Mouse (Mus musculus): ENCODE results near the gene Rock2. TPM values are rescaled to one million over a fixed set of nuclear protein-coding genes. Genes with fewer than 3 reads are reported as not detected.
"Not testable (repeated sequence)": the region's sequence is repeated elsewhere in the genome, so short reads cannot be mapped to it uniquely, and the experiment has no call there.

The Rock2 gene
- total RNA-seq, 1 experiment from 2014 or later, result 78.2 TPM

- ATAC-seq (replicated peaks; ENCODE audit: low read depth, poor library complexity, severe bottlenecking), result no peak
Observed at GRCm38 (mm10) chr12:16994291-16994690, 99.6 kb downstream of the Rock2 start.

GRCm38 (mm10) chr12:16996281-16996680 is 101.6 kb downstream of the Rock2 start:
- ATAC-seq (replicated peaks; ENCODE audit: low read depth, poor library complexity, severe bottlenecking), result no peak

DNA sequence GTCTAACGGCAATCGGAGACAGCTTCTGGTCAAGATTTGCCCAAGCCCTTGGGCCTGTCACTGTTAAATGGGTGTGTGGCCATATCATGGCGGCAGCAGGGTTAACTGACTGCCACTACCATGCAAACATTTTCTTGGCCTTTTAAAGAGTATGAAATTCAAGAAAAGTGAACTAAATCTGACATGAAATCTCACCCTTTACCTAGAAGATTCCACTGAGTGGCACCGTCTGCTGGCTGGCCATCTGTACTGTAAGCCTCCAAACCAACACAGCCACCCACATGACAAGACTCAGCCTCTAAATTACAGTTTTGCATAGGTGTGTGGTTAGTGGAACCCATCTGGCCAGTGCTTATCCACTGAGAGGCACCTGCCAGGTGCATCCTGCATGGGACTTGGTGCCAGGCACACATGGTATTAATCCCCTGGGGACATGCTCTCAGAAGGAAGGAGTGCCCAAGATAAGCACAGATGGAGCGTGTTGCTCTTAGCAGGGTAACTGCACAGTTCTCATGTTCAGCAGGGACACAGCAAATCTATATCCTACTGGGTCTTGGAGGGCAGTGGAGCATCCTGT is 102.3 kb downstream of the Rock2 start:
- no peak for ATAC-seq (replicated peaks; ENCODE audit: low read depth, poor library complexity, severe bottlenecking)

DNA sequence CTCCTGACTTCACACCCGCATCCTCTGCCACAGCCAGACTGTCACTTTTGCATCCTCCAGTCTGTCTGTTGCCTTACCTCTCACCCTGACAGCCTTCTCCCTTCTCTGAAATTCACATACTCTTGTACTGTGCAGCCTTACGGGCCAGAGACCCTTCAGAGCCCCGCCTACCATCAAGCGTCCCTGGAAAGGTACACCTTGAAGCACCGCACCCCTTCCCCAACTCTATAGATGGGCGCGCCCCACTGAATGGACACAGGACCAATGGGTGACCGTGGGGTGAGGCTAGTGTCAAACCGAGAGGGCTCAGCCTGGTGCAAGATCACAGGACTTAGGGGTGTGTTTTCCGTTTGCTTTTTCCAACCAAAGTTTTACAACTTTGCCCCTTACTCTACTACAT is 104.5 kb downstream of the Rock2 start:
- no peak for ATAC-seq (replicated peaks; ENCODE audit: low read depth, poor library complexity, severe bottlenecking)

DNA sequence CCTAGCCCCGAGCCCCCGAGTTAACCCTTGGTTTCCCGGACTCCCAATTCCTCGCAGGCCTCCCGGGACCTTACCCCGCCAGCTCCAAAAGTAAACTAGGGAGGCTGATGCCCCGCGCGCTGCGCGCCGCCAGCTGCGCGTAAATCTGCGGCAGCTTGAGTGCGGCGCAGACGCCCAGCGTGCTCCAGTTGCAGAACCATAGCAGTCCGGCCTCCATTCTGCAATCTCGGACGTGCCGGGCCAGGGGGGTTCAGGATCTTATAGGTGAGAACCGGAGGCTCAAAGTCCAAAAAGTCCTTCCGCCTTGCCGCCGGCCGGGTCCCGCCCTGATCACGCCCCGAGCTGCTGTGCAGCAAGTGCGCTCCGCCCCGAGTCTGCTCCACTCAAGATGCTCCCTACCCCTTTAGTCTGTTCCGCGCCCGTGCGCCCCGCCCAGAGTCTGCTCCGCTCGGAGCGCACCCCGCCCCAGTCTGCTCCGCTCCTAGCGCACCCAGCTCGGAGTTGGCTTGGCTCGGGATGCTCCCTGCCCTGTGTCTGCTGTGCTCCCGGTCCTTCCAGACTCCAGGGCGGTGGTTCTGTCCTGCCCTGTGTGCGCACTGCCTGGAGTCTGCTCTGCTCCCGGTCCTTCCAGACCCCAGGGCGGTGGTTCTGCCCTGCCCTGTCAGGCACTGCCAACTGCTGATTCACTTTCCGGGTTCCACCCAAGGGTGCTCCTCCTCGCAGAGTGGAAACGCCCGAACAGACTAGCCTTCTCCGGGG is 105.2 kb downstream of the Rock2 start, which contains the start of gene Pqlc3:
Gene Pqlc3, minus strand, starts transcription at position 670 of the 759 bp plus-strand sequence.
- ATAC-seq (replicated peaks; ENCODE audit: low read depth, poor library complexity, severe bottlenecking), result peak; percentile 90

GRCm38 (mm10) chr12:17000628-17001027 is 105.9 kb downstream of the Rock2 start:
- ATAC-seq (replicated peaks; ENCODE audit: low read depth, poor library complexity, severe bottlenecking), result peak; percentile 60

DNA sequence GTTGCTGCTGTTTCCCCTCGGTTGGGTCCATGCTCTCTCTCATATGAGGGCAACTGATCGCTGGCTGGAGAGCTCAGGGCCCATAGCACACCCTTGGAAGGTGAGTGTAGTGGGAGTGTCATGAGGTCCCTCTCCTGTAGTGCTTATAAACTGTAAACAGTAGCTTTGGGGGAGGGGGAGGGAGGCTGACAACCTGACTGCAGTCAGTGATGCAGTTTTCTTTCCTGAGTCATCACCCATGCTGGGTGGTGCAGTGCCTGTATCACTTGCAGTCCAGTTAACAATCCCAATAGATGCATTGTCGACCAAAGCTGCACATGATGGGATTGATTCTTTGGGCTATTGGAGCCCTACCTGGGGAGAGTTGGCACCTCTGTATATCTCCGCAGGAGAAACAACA is 106.5 kb downstream of the Rock2 start:
- ATAC-seq (replicated peaks; ENCODE audit: low read depth, poor library complexity, severe bottlenecking), result no peak

DNA sequence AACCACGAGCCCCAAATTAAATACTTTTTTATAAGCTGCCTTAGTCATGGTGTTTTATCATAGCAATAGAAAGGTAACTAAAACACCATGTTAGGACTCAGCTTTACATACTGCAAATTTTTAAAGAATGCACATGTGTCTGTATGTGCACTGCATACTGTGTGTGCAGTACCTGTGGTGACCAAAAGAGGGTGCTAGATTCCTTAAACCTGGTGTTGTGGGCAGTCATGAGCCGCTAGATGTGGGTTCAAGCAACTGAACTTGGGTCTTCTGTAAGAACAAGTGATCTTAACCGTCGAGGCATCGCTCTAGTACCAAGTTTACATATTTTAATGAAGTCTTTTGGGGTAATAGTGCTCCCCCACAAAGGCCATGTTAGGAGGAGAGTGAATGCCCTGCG is 114.8 kb downstream of the Rock2 start:
- no peak for ATAC-seq (replicated peaks; ENCODE audit: low read depth, poor library complexity, severe bottlenecking)

DNA sequence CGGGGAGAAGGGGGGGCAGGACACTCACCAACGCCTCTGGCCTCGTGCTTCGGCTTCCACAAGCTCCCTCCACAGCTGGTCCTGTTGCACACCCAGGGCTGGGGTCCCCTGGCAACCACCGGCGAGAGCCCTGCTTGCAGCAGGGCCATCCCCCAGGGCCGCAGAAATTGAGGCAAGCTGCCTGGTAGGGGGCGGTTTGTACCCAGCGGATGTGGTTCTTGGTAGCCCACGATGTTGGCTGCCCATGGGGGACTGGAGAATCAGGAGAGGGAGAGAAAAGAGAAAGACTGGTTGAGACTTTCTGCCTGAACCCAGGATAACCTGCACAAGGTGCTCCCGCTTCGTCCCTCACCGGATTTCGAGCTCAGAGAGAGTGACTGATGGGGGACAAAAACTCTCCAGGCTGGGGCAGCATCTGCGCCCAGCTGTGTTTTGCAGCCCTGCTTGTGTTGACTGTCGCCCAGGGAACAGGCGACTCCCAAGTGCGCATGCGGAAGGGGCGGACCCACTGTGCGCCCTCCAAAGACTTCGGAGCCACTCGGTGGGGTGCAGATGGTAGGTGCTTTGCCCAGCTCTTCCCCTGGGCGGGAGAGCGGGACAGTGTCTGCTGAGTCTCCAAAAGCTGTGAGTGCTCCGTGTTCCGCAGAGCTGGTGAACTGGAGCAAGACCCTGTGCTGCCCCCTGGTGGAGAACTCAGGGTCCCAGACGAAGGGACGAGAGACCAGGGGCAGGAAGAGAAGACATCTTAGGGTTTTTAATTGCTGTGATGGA is 116.6 kb downstream of the Rock2 start, which contains the start of gene 2410004P03Rik:
Gene 2410004P03Rik, minus strand, starts transcription at position 628 of the 771 bp plus-strand sequence.
- ATAC-seq (replicated peaks; ENCODE audit: low read depth, poor library complexity, severe bottlenecking), result peak; percentile 93

- no peak for ATAC-seq (replicated peaks; ENCODE audit: low read depth, poor library complexity, severe bottlenecking)
Observed at GRCm38 (mm10) chr12:17012067-17012899, 117.6 kb downstream of the Rock2 start.

DNA sequence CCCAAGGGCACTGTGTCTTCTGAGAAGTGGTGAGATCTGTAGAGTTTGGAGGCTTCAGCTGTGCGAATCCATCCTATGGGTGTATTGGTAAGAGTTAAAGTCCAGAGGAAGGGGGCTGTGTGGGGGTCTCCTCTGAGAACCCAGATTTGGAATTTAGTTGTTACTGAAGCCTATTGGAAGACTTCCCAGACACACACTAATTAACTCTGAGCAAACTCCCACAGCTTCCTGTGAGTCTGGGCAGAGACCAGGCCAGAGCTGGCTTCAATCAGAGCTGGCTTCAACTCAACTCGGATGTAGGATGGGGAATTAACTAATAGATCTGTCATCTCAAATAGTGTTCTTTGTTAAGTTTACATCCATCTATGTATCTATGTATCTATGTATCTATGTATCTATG is 121.0 kb downstream of the Rock2 start:
- ATAC-seq (replicated peaks; ENCODE audit: low read depth, poor library complexity, severe bottlenecking), result no peak

DNA sequence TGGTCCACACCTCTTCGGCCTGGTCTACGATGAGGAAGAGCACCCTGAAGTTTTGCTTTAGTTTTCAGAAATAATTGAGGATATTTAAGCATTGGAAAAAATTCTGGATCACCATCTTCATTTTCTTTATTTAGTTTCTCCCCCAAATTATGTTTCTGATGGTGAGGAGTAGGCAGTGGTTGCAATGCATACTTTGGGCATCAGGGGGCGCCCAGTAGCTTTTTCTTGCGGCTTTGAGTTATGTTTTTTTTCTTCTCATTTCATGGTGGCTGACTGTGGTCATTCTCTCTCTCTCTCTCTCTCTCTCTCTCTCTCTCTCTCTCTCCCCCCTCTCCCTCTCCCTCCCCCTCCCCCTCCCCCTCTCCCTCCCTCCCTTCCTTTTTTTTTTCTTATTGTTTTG is 123.8 kb downstream of the Rock2 start:
- ATAC-seq (replicated peaks; ENCODE audit: low read depth, poor library complexity, severe bottlenecking), result peak; percentile 73

DNA sequence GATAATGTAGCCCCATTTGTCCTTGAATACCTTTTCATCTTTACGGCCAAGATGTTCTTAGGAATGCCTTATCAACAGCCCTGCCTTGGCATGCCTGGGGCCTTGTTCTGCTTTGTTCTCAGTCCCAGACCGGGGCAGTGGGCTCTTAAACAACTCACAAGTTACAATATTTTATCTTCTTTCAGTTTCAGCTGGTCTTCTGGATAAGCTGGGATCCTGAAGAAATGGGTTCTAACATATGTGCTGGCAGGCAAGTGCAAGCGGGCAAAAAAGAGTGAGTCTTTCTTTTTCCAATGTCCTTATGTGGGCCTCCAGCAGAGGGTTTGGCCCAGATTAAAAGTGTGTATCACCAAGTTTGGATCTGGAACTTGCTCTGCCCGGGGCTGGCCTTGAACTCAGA is 126.4 kb downstream of the Rock2 start:
- not testable (repeated sequence) for ATAC-seq (replicated peaks; ENCODE audit: low read depth, poor library complexity, severe bottlenecking)

- ATAC-seq (replicated peaks; ENCODE audit: low read depth, poor library complexity, severe bottlenecking), result no peak
Observed at GRCm38 (mm10) chr12:17022145-17022544, 127.5 kb downstream of the Rock2 start.

GRCm38 (mm10) chr12:17024554-17025110 is 129.9 kb downstream of the Rock2 start:
- no peak for ATAC-seq (replicated peaks; ENCODE audit: low read depth, poor library complexity, severe bottlenecking)

DNA sequence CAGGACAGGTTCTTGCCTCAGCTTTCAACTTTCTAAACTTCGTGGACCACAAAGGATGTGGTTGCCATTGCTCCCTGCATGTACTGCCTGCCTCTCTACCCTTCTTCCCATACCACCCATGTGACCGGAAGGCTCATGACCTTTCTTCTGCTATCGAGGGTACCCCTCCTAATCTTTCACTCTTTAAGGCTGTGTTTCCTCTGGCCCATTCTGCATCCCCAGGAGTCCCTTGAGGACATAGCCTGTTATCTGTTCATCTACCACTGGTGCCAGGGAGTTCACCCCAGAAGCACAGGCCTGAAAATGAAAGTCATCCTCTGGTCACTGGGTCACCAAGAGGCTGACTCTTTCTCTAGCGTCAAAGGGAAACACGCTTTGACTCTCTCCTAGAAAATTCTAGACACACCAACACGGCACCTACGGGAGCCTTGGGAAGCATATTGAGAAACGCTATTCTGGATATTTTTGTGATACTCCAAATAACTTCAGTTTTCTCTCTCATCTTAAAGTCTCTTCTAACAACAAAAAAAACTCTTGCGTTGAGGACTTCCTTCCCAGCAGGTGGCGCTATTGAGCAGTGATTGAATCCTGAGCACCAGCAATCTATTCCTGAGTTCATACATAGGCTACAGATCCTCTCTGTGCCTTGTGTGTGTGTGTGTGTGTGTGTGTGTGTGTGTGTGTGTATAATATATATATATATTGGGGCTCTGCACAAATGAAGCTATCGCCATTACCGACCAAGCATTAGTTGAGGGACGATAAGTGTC is 138.2 kb downstream of the Rock2 start:
- ATAC-seq (replicated peaks; ENCODE audit: low read depth, poor library complexity, severe bottlenecking), result peak; percentile 63

- ATAC-seq (replicated peaks; ENCODE audit: low read depth, poor library complexity, severe bottlenecking), result peak; percentile 60
Observed at GRCm38 (mm10) chr12:17033464-17033841, 138.8 kb downstream of the Rock2 start.

DNA sequence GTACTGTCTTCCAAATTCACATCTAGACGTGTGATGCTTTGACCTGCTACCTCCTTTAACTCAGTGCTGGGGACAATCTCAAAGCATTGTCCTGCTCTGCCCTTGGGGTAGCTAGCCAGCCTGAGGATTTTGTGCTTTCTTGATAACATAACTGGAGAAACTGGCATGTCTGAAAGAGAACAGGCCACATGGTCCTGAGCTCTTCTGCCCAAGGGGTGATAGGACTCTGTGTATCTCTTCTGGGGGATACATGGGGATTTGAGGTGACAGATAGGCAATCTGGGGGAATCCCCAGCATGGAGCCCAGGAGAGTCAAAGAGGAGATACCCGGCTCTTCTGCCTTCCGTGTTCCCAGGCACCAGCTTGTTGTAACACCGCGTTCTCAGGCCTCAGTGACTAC is 140.0 kb downstream of the Rock2 start:
- ATAC-seq (replicated peaks; ENCODE audit: low read depth, poor library complexity, severe bottlenecking), result no peak

GRCm38 (mm10) chr12:17035128-17035527 is 140.4 kb downstream of the Rock2 start:
- ATAC-seq (replicated peaks; ENCODE audit: low read depth, poor library complexity, severe bottlenecking), result peak; percentile 55
